Mouse (Mus musculus) forebrain, embryonic 11.5 days (tissue): ENCODE results near the gene Plcl2. TPM values are rescaled to one million over a fixed set of nuclear protein-coding genes. Genes with fewer than 3 reads are reported as not detected.

Source experiments
- ATAC-seq: fragments of 200-750 bp; cut with Nextera tagmentation; replicated peaks from 2 replicates; pipeline ENCODE4 v1.8.0; 2017; ENCODE audit warnings: moderate TSS enrichment; ENCODE audit not compliant: low FRiP score
- DNase-seq: peaks from one replicate; pipeline ENCODE4 v3.0.0-alpha.2; 2017; ENCODE audit warnings: low spot score
- H3K27ac ChIP-seq: fragments of 300-500 bp; sonication (generic); 2 replicates; pipeline ENCODE4 v1.5.1; 2014; ENCODE audit warnings: low read depth, low read length
- H3K27me3 ChIP-seq: fragments of 300-500 bp; sonication (generic); 2 replicates; pipeline ENCODE4 v1.6.1; 2014; ENCODE audit warnings: mild to moderate bottlenecking, low read length, mixed read lengths; ENCODE audit not compliant: control insufficient read depth, insufficient read depth
- H3K36me3 ChIP-seq: fragments of 300-500 bp; sonication (generic); 2 replicates; pipeline ENCODE4 v1.6.1; 2014; ENCODE audit warnings: mild to moderate bottlenecking, low read length, moderate library complexity, mixed read lengths; ENCODE audit not compliant: control insufficient read depth, insufficient read depth
- H3K4me1 ChIP-seq: fragments of 300-500 bp; sonication (generic); replicated peaks from 2 replicates; pipeline ENCODE4 v1.6.1; 2014; ENCODE audit warnings: low read length, mixed read lengths; ENCODE audit not compliant: control insufficient read depth, insufficient read depth
- H3K4me2 ChIP-seq: fragments of 300-500 bp; sonication (generic); 2 replicates; pipeline ENCODE4 v1.6.1; 2014; ENCODE audit warnings: low read depth, mild to moderate bottlenecking, low read length, moderate library complexity, mixed read lengths; ENCODE audit not compliant: severe bottlenecking
- H3K4me3 ChIP-seq: fragments of 300-500 bp; sonication (generic); 2 replicates; pipeline ENCODE4 v1.5.1; 2014; ENCODE audit warnings: low read depth, low read length
- H3K9ac ChIP-seq: fragments of 300-500 bp; sonication (generic); 2 replicates; pipeline ENCODE4 v1.6.1; 2014; ENCODE audit warnings: low read length
- H3K9me3 ChIP-seq: fragments of 300-500 bp; sonication (generic); 2 replicates; pipeline ENCODE4 v1.6.1; 2016; ENCODE audit warnings: low read length, mixed read lengths; ENCODE audit not compliant: control insufficient read depth
- WGBS: fragments of 180-500 bp; shearing (Covaris S2); extraction: QIAGEN DNeasy Blood & Tissue Kit; methylation state at CpG from one replicate; pipeline ENCODE4 v1.1.7; 2014; 5-methylcytosine and 5-hydroxymethylcytosine counted together
- polyA plus RNA-seq: library from polyadenylated mRNA; unstranded; fragments of >200 nt; fragmentation: Nextera tagmentation; extraction: Ambion mirVana; gene quantifications from 2 replicates; pipeline ENCODE4 v1.2.1, GENCODE M21; 2014

The Plcl2 gene
- polyA plus RNA-seq, 1 experiment from 2014 or later: 7.7 TPM

- no peak overlapping the region for H3K4me2 ChIP-seq
- no peak overlapping the region for H3K4me3 ChIP-seq
- H3K9ac ChIP-seq: no peak overlapping the region
- no peaks in the 10 kb centered on the region for H3K4me1 ChIP-seq
- H3K36me3 ChIP-seq: no peaks in the 10 kb centered on the region
- H3K27me3 ChIP-seq: no peaks in the 10 kb centered on the region
- WGBS: 88% methylated on average over 5 of the region's 5 CpGs
- no peaks in the 10 kb centered on the region for H3K9me3 ChIP-seq
- ATAC-seq: no peak
- no peak overlapping the region for H3K27ac ChIP-seq
- no peak for DNase-seq
These were observed 162.2 kb downstream of the Plcl2 start for GRCm38 (mm10) chr17:50671416-50671815.

DNA sequence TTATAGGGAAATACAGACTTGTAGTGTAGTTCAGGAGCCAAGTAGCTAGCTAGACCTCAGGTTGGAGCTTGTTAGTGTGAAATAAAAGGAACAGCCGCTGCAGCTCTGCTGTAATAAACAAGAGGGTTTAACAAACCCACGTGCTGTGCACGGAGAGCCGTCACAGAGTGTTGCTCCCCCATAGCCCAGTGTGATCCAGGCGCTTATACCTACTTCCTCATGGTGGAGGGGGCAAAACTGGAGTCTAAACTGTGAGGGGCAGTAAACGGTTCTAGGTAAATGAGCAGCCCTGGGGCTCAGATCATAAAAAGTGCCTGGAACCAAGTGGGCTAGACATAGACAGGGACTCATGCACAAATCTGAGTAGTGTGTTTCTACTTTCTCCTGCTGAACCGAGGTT lies 165.4 kb downstream of the Plcl2 start:
- ATAC-seq: no peak
- Histone ChIP-seq H3K4me3 (no peak overlapping the region), H3K36me3 (no peaks in the 10 kb centered on the region), H3K4me2 (no peak overlapping the region), H3K27me3 (no peaks in the 10 kb centered on the region), H3K9me3 (no peaks in the 10 kb centered on the region), H3K9ac (no peak overlapping the region), H3K4me1 (no peaks in the 10 kb centered on the region), H3K27ac (no peak overlapping the region)
- no peak for DNase-seq
- WGBS: 93% methylated on average over 7 of the region's 7 CpGs

- no peaks in the 10 kb centered on the region for H3K27me3 ChIP-seq
- H3K27ac ChIP-seq: no peak overlapping the region
- no peak overlapping the region for H3K4me2 ChIP-seq
- no peaks in the 10 kb centered on the region for H3K4me1 ChIP-seq
- no peak overlapping the region for H3K4me3 ChIP-seq
- DNase-seq: no peak
- no peaks in the 10 kb centered on the region for H3K36me3 ChIP-seq
- ATAC-seq: no peak
- H3K9me3 ChIP-seq: no peaks in the 10 kb centered on the region
- H3K9ac ChIP-seq: no peak overlapping the region
- WGBS: 92% methylated on average over 11 of the region's 11 CpGs
These were observed 166.0 kb downstream of the Plcl2 start for GRCm38 (mm10) chr17:50675231-50675630.

- Histone ChIP-seq H3K36me3 (no peaks in the 10 kb centered on the region), H3K27ac (no peak overlapping the region), H3K27me3 (no peaks in the 10 kb centered on the region), H3K4me1 (no peaks in the 10 kb centered on the region), H3K4me2 (no peak overlapping the region), H3K4me3 (no peak overlapping the region), H3K9me3 (no peaks in the 10 kb centered on the region), H3K9ac (no peak overlapping the region)
- no peak for DNase-seq
- 96% methylated on average over 14 of the region's 14 CpGs for WGBS
- no peak for ATAC-seq
These were observed 168.1 kb downstream of the Plcl2 start for GRCm38 (mm10) chr17:50677334-50677733.

DNA sequence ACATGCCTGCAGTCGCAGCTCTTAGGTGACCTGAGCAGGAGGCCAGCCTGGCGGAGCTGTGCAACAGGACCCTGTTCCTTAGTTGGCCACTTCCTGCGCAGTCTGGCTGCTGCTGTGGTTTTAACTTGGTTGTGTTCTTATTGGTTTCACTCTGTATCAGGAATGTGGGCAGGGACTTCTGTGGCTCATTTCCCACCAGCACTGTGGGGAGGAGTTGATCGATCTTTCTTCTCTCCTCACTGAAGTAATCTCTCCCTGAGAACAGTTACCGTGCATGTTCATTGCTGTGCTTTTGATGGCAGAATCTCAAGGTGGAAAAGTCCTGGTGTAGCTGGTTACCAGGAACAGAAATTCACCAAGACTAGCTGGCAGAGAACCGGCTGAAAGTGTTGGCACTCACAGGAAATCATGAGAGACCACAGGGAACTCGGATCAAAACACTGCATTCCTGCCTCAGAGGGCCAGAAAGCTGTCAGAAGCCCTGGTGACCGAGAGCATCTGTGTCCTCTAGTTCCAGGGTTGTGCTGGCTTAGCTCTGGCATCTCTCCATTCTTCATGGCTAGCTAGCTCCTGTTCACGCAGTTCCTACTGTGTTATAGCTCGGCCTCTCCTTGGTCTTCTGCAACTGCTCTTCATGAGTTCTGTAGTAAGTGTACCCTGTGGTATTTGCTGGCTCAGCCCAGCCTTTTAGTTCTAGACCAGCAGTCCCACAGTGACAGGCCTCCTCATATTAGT lies 168.9 kb downstream of the Plcl2 start:
- H3K27me3 ChIP-seq: no peaks in the 10 kb centered on the region
- no peak overlapping the region for H3K4me3 ChIP-seq
- H3K9me3 ChIP-seq: no peaks in the 10 kb centered on the region
- no peaks in the 10 kb centered on the region for H3K4me1 ChIP-seq
- ATAC-seq (no peak), DNase-seq (no peak)
- H3K36me3 ChIP-seq: no peaks in the 10 kb centered on the region
- WGBS: 87% methylated on average over 10 of the region's 10 CpGs
- no peak overlapping the region for H3K4me2 ChIP-seq
- H3K27ac ChIP-seq: no peak overlapping the region
- H3K9ac ChIP-seq: no peak overlapping the region

GRCm38 (mm10) chr17:50678748-50679147 lies 169.5 kb downstream of the Plcl2 start:
- Histone ChIP-seq H3K27me3 (no peaks in the 10 kb centered on the region), H3K9me3 (no peaks in the 10 kb centered on the region), H3K9ac (no peak overlapping the region), H3K27ac (no peak overlapping the region), H3K36me3 (no peaks in the 10 kb centered on the region), H3K4me2 (no peak overlapping the region), H3K4me3 (no peak overlapping the region), H3K4me1 (no peaks in the 10 kb centered on the region)
- DNase-seq: no peak
- ATAC-seq: no peak
- 59% methylated on average over 2 of the region's 2 CpGs for WGBS

DNA sequence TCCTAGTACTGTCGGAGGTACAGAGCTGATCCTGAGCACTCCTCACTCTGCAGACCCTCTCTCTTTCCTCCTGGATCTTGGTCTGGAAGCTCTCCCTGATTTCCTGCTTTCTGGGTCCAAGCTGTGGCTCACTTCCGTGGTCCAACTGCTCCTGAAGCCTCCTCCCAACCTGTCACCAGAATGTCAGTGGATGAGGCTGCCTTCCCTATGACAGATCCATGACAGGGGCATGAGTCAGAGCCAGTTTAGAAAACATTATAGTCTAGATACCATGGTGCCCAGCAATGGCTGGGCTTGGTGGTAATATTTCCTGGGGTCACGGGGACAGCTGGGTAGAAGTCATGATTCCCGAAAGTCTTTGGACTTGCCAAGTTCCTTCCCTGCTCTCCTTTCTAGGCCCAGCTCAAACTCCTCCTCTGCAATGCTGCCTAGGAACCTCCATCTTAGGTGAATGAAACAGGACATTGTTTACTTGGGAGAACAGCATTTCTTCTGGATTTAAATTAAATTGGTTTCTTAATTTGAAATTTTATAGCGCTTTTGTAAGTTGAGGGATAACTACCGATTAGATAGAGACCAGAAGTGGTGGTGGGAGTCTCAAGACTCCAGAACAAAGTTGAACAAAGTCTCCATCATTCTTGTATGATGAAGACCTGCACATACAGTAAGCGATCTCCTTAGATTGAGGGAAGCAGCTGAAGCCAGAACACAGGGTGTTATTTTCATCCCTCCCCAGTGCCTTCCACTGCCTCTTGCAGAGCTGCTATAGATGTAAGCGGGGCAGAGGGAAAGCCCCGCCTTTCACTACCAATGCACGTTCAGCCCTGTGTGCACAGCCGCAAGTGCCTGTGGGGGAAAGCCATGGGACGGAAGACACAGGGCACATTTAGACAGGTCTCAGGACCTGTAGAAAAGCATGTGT lies 170.7 kb downstream of the Plcl2 start:
- no peaks in the 10 kb centered on the region for H3K4me1 ChIP-seq
- DNase-seq (no peak), ATAC-seq (no peak)
- 92% methylated on average over 12 of the region's 12 CpGs for WGBS
- no peaks in the 10 kb centered on the region for H3K27me3 ChIP-seq
- H3K27ac ChIP-seq: no peak overlapping the region
- H3K36me3 ChIP-seq: no peaks in the 10 kb centered on the region
- H3K4me2 ChIP-seq: no peak overlapping the region
- H3K9ac ChIP-seq: no peak overlapping the region
- H3K9me3 ChIP-seq: no peaks in the 10 kb centered on the region
- no peak overlapping the region for H3K4me3 ChIP-seq

GRCm38 (mm10) chr17:50682696-50683095 lies 173.5 kb downstream of the Plcl2 start:
- Histone ChIP-seq H3K4me3 (no peak overlapping the region), H3K4me1 (no peaks in the 10 kb centered on the region), H3K9me3 (no peaks in the 10 kb centered on the region), H3K27me3 (no peaks in the 10 kb centered on the region), H3K27ac (no peak overlapping the region), H3K36me3 (no peaks in the 10 kb centered on the region), H3K4me2 (no peak overlapping the region), H3K9ac (no peak overlapping the region)
- DNase-seq (no peak), ATAC-seq (no peak)
- 77% methylated on average over 3 of the region's 3 CpGs for WGBS
